Mouse (Mus musculus): ENCODE data around the gene Hspa12a. TPM values are rescaled to one million over a fixed set of nuclear protein-coding genes. Genes with fewer than 3 reads are reported as not detected.

The Hspa12a gene
- total RNA-seq, 2 experiments from 2014 or later = not detected

GRCm38 (mm10) chr19:58781566-58781965 lies 161.9 kb downstream of the Hspa12a start:
- no peak for ATAC-seq (replicated peaks; ENCODE audit: low FRiP score, low TSS enrichment, poor library complexity, severe bottlenecking)

GRCm38 (mm10) chr19:58776461-58776860 lies 167.0 kb downstream of the Hspa12a start:
- ATAC-seq (replicated peaks; ENCODE audit: low FRiP score, low TSS enrichment, poor library complexity, severe bottlenecking) = no peak

- ATAC-seq (replicated peaks; ENCODE audit: low FRiP score, low TSS enrichment, poor library complexity, severe bottlenecking) = no peak
Observed at GRCm38 (mm10) chr19:58767329-58767728, 176.1 kb downstream of the Hspa12a start.

- ATAC-seq (replicated peaks; ENCODE audit: low FRiP score, low TSS enrichment, poor library complexity, severe bottlenecking) = no peak
Observed at GRCm38 (mm10) chr19:58762848-58763541, 180.5 kb downstream of the Hspa12a start.

GRCm38 (mm10) chr19:58762316-58762715 lies 181.1 kb downstream of the Hspa12a start:
- no peak for ATAC-seq (replicated peaks; ENCODE audit: low FRiP score, low TSS enrichment, poor library complexity, severe bottlenecking)

GRCm38 (mm10) chr19:58759423-58759822 lies 184.0 kb downstream of the Hspa12a start, which contains the start of gene Pnliprp2:
Pnliprp2 (plus strand) TSS chr19:58759719.
- ATAC-seq (replicated peaks; ENCODE audit: low FRiP score, low TSS enrichment, poor library complexity, severe bottlenecking) = no peak

GRCm38 (mm10) chr19:58758871-58759270 lies 184.6 kb downstream of the Hspa12a start:
- ATAC-seq (replicated peaks; ENCODE audit: low FRiP score, low TSS enrichment, poor library complexity, severe bottlenecking) = no peak

- ATAC-seq (replicated peaks; ENCODE audit: low FRiP score, low TSS enrichment, poor library complexity, severe bottlenecking) = no peak
Observed at GRCm38 (mm10) chr19:58751504-58751903, 191.9 kb downstream of the Hspa12a start.

- no peak for ATAC-seq (replicated peaks; ENCODE audit: low FRiP score, low TSS enrichment, poor library complexity, severe bottlenecking)
Observed at GRCm38 (mm10) chr19:58750822-58751221, 192.6 kb downstream of the Hspa12a start.

- ATAC-seq (replicated peaks; ENCODE audit: low FRiP score, low TSS enrichment, poor library complexity, severe bottlenecking) = no peak
Observed at GRCm38 (mm10) chr19:58747498-58748000, 195.9 kb downstream of the Hspa12a start.

Other genes with a start within 250 kb of the Hspa12a start
- not detected in 2 replicates for gene Pnliprp1, start 214.8 kb downstream of the Hspa12a start, total RNA-seq (2014; fragmentation: Nextera tagmentation)
- gene Pnliprp1, start 214.8 kb downstream of the Hspa12a start, total RNA-seq (2017) = not detected in 2 replicates
- gene Pnliprp2, start 183.9 kb downstream of the Hspa12a start, total RNA-seq (2014; fragmentation: Nextera tagmentation) = not detected in 2 replicates
- not detected in 2 replicates for gene Pnliprp2, start 183.9 kb downstream of the Hspa12a start, total RNA-seq (2017)
- not detected in 2 replicates for gene 1700019N19Rik, start 149.2 kb downstream of the Hspa12a start, total RNA-seq (2014; fragmentation: Nextera tagmentation)
- not detected in 2 replicates for gene 1700019N19Rik, start 149.2 kb downstream of the Hspa12a start, total RNA-seq (2017)
- gene Eno4, start 229 bp downstream of the Hspa12a start, total RNA-seq (2014; fragmentation: Nextera tagmentation) = not detected in 2 replicates
- gene Eno4, start 229 bp downstream of the Hspa12a start, total RNA-seq (2017) = not detected in 2 replicates
- gene Shtn1, start 132.4 kb upstream of the Hspa12a start, total RNA-seq (2014; fragmentation: Nextera tagmentation) = 1.8 TPM in 1 of 2 replicates, not detected in the other
- gene Shtn1, start 132.4 kb upstream of the Hspa12a start, total RNA-seq (2017) = 0.23 and 0.42 TPM in 2 replicates
- not detected in 2 replicates for gene Vax1, start 226.4 kb upstream of the Hspa12a start, total RNA-seq (2014; fragmentation: Nextera tagmentation)
- gene Vax1, start 226.4 kb upstream of the Hspa12a start, total RNA-seq (2017) = not detected in 2 replicates